Mouse (Mus musculus): ENCODE data around the gene Zfp689.

DNA sequence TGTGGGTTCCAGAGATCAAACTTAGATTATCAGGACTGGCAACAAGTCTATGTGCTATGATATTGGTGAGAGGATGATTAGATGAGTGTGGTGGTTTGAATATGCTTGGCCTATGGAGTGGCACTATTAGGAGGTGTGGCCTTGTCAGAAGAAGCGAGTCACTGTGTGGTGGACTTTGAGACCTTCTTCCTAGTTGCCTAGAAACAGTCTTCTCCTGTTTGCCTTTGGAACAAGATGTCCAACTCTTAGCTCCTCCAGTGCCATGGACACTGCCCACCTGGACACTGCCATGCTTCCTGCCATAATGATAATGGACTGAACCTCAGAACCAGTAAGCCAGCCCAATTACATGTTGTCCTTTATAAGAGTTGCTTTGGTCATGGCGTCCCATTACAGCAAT lies 23.0 kb downstream of the Zfp689 start:
- no peak for TF ChIP-seq CTCF (IDR thresholded peaks at IDR 0.05; ENCODE audit: borderline replicate concordance, insufficient read depth, low read length)
- no peak for TF ChIP-seq POLR2A (IDR thresholded peaks at IDR 0.05; ENCODE audit: low read depth, low read length)

Measured in embryonic fibroblast, embryonic 13.5 days (primary cell).